Mouse (Mus musculus) lung, postnatal 0 days (tissue): ENCODE measurements around the gene Nr2f1.

Experiments
- CTCF ChIP-seq: IDR thresholded peaks from 2 replicates; pipeline ENCODE4 v1.5.1; 2016; ENCODE audit warnings: antibody characterized with exemption, mild to moderate bottlenecking
- EP300 ChIP-seq: IDR thresholded peaks from 2 replicates; pipeline ENCODE4 v1.6.1; 2016; ENCODE audit warnings: antibody characterized with exemption, mild to moderate bottlenecking, control low read depth

- TF ChIP-seq CTCF: no peak
- TF ChIP-seq EP300: no peak
Measured at GRCm38 (mm10) chr13:78180261-78180660, 19.3 kb downstream of the Nr2f1 start.
